Mouse (Mus musculus) embryo, embryonic 9.5 days (tissue): ENCODE measurements at regions not wholly inside any gene's neighbourhood (a gene's known extent, or its start where the extent isn't known, plus 50 kb on each side); places are given as distances from the start of the nearest gene placed in this dataset.

Experiments
- DNase-seq: peaks from one replicate; pipeline ENCODE4 v3.0.0-alpha.2; 2017; ENCODE audit errors: extremely low spot score

DNA sequence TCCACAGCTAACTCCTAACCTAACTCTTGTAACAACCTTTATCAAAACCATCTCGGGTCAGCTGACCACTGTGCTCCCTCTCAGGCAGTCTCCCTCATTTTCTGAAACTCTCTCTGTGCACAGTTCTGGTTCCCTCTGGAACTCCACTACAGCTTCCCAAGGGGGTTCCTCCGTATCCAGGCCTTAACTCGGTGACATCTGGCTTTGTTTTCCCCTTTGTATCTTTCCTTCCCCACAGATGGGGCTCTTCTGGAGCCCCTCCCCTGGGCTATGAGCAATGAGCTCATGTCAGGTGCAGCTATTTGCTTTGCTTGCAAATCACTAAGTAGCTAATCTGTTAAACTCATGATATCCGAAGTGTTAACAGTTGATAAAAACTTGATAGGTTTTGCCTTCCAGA is 535.6 kb downstream of the Slc4a3 start:
- DNase-seq, result no peak

DNA sequence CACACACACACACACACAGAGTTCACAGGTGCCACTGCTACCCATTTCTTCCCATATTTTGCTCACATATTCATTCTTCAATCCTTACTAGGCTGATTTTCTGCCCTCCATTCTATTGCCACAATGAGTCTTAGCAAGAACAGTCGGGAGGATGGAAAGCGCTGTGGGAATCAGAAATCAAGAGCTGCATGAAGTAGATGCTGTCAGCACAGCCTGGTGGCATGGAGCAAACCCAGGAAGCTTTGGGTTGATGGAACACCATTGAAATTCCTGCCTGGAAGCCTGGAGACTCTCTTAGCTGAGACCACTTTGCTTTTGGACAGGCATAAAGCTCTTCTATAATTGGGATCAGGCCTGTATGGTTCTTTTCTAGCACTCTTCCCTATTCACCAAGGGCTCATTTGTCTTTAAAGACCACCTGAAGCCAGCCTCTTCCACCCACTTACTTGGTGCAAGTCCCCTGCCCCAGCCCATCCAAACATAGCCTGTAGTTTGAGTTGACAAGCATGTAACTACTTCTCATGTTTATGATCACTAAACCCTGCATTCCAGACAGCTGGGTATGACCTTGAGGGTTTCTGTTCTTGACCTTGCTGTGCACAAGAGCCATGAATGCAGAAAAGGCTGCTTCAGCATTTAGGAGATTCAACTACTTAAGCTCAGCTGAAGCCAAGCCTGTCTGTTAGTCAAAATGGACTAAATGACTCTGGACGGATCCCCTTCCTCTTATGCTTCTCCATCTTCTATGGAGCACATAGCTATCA is 537.4 kb downstream of the Slc4a3 start:
- no peak for DNase-seq

DNA sequence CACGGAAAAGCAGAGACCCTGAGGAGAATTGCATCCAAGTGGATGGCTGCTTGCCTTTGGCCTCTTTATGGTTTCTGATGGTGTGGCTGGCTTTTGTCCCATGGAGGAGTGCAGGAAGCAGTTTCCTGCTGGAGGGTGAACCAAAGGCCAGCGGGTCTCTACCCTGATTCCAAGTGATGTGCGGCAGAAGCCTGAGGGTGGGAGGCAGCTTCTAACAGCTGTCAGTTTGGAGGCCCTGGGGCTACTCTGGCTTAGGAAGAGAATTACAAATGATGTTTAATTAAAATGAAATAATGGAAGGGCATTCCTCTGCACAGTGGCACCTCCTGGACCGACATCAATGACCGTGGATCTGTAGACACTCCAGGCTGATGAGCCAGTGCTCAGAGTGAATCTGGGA is 545.0 kb downstream of the Slc4a3 start:
- peak; percentile 14 for DNase-seq

DNA sequence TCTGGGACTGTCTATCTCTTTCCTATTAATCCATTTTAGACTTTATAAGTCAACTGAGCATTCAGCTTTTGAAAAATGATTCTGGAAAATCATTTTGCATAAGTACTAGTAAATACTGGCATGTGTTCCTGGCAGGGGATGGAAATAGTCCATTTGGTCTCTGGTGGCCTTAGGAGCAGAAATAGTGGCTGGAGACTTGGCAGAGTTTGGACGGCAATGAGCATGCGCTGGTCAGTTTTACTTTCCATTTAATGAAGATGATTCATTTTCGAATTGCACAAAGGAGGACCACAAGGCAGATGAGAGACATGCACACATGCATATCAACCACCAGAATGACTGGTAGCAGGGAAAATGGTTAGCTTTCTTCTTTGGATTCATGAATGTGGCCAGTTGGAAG is 567.2 kb downstream of the Slc4a3 start:
- DNase-seq, result no peak

DNA sequence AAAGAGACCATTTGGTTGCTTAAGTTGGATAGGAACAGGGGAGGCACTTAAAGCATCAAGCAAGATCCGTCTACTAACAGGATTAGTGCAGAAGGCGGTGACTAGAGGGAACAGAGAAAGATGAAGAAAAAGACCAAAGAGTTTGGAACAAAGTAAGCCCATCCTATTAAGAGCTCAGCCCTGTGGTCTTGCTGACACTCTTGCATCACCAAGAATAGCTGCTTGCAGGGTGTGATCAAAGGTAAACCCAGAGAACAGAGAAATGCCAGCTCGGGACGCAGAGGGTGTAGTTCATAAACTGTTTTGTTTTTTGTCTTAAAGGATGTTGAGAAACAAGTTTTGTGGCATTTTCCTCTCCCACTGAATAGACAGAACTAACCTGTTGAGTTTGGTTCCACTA is 574.8 kb downstream of the Slc4a3 start:
- no peak for DNase-seq

DNA sequence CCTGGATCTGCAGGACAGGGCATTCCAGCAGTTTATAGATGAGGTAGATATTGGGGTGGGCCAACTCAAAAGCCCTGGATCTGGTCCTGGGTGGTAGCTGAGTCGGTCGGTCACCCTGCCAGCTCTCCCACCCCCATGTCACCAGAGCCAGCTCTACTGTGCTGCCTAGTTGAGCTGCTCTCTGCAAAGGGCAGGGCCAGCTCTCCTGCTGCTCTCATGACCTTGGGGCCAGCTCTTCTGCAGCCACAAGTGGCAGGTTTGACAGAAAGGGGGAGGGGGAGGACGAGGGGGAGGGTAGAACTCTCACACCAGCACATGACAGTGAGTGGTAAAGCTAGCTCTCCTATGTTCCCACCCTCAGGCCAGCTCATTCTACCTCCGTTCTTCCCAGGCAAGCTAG is 584.3 kb downstream of the Slc4a3 start:
- DNase-seq, result no peak

DNA sequence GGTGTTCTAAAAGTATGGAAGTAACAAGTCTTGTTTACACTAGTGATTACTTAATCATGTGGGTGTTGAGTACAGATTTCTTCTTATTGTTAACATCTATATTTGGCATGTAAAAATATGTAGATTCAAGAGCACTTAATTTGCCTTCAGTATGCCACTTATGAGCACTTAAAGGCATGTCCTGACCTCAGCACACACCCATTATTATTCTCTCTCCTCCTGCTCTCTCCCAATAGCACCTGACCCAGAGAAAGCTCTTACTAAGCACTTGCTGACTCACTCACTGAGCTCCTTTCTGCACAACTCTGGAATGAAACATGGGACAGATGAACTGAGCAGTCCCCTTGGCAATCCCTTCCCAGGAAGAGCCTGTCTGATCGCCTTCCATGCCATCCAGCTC is 590.7 kb downstream of the Slc4a3 start:
- DNase-seq, result no peak

DNA sequence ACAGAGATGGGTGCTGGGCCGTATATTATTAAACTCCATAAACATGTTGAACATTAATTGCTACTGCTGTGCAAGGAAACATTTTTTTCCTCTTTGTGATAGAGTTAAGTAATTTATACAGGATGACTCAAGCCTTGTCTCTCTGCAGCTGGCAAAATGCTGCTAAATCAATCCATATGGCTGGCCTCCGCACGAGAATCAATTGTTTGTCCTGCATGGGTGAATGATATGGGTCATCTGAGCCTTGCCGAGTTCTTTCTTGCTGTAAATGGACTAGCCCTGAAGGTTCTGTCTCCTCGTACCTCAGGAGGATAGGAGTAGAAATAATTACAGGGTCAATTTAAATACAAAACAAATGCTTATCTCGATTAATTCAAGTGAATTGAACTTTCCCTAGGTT is 591.6 kb downstream of the Slc4a3 start:
- peak; percentile 17 for DNase-seq

DNA sequence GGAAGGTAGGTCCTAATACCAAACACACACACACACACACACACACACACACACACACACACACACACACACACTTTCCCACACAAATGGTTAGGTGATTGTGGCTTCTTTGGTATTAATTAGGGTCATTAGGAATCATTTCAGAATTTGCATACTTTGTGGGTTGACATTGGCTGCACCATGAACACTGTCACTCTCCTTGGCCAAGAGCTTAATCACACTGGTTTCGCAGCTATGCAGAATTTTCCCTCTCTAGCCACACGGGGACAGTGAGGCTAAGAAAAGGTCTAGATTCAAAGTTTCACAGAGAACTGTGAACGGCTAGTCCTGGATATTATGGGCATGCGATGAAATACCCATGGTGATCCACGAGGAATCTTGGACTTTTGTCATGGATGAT is 597.5 kb downstream of the Slc4a3 start:
- no peak for DNase-seq

DNA sequence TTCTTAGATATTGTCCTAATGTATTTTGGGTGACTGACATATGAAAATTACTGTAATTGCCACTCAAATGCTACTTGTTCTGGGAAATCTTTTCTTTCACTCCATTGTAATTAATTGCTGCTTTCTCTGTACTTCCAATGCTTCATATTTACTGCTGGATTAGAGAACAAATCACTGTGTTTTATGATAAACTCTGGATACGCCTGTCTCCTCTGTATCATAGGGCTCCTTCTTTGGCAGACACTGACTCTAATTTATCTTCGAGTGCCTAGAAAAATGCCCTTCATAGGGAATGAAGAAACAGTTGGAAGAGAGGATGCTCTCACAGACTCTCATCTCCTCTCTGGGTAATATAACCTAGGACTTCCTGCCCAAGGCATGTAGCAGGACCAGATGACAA is 602.9 kb downstream of the Slc4a3 start:
- DNase-seq, result no peak

DNA sequence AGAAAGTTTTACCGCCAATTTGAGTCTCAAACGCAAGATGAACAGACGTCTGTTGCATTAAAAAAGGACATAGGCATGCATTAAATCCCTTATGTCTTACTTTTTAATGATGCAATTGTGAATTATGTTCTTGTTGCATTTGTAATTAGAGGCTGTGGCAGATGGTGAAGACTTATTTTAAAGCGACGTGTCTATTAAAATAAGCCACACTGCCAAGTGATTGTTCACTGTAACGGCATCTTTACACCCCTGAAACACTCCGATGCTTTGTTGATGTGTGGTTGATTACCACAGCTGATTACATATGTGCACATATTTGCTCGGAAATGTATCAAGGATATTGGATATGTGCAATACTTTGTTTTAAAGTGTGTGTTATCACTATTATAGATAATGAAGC is 610.2 kb downstream of the Slc4a3 start:
- no peak for DNase-seq

DNA sequence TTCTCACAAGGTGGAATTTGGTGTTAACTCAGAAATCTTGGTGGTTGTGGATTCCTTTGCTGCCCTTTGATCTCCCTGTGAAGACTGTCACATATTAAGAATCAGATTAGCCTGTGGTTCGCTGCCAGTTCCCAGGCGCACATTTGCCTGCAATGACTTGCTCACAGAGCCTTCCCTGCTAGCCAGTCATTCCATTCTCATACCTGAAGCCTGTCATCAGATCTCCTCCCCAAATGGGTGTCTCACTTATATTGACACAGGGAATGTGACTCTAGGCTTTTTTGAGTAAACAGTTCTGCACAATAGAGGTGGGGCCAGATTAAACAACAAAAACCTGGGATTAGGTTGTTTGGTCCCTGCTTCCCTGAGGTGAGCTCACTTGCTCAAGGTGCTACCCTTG is 621.4 kb downstream of the Slc4a3 start:
- DNase-seq, result no peak

DNA sequence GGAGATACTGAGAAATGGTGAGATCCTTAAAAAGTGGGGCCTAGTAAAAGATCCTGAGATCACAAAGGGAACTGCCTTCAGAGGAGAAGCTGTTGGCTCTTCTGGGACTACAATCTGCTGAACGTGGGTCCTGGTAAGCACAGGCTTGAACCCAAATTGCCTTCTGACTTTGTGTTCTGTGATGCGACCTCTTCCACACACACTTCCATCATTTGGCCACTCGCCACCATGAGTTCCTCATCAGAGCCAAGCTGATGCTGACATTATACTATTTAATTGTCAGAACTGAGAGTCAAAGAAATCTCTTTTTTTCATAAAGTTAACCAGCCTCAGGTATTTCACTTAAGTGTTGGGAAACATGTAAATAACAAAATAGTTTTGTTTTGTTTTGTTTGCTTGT is 635.1 kb downstream of the Slc4a3 start:
- no peak for DNase-seq

DNA sequence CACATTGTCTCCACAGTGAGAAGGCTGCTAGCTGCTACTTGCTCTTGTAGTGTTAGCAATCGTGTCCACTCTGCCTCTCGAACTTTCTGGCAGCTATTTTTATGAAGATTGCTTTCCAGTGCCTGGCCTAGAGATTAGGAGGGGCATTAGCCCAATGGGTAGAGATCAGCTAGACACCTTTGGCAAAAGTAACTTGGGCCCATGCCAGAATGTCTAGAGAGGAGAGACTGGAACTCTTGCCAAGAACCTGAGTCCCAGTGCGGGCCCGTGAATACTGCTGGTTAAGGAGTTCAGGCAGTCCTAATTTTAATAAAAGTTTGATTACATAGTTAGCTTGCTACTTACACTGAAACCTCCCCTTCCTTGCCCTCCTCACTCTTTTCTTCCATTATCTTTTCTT is 648.8 kb downstream of the Slc4a3 start:
- no peak for DNase-seq

DNA sequence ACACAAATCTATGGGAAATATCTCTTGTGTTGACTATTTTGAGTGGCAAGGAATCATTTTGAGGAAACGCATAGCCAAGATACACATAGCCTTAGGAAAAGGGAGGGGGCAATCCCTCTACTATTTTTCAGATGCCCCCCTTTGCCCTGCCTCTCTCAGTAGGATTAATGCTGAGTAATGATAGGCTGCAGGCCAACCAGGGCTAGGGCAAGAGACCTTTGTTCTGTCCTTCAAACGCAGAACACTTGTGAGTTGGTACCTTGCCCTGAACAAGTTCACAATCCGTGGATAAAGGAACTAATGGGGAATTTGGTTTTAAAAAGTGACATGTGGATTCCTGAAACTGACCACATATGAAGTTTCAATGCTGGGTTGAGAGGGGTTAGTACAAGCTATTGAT is 651.6 kb downstream of the Slc4a3 start:
- DNase-seq, result no peak

DNA sequence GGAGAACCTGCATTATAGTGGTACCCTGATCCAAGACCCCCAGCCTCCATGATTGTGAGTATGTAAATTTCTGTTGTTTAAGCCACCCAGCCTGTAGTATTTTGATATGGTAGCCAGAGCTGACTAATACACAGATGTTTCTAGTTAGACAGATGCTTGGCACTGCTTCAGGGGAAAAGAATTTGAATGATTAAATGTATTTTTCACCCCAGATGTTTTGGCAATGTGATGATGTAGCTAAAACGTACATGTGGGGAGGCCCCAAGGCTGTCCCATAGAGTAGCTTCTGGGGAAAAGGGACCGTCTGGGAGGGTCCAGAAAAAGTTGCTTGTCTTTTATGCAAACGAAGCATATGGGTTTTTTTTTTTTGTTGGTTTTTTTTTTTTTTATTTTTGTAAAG is 654.8 kb downstream of the Slc4a3 start:
- DNase-seq, result no peak

DNA sequence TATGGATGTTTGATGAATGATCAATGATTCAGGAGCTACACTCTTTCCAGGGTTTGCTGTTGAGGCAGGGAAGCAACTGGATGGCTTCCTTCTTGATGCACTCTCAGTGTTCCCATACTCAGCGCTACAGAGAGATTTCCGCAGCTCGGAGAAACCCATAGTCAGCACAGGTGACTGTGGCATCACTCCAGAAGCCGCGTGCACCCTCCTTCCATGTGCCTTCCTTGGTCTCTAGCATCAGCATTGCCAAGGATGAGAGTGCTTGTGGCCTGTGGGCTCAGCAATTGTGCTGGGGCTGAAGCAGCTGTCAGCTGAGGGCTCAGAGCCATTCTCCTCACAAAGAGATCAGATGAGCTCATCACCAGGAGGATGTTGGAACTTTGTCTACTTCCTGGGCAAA is 666.4 kb downstream of the Slc4a3 start:
- no peak for DNase-seq

DNA sequence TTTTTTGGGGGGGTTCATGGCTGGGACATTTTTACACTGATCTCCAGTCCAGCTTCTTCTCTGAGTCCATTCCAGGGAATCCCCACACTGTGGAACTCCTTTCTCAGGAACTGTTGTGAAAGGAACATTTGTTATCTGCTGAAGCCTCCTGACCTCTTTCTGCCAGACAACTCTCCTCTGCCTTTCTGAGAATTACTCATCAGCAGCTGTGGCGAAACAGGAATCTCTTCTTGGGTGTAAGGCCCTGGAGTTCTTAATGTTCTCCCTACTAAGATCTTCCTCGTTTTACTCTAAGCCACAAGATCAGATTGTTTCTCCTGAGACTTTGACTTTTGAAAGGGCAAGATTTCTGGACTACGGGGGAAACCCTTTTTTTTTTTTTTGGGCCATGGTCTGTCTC is 698.7 kb downstream of the Slc4a3 start:
- DNase-seq, result no peak

DNA sequence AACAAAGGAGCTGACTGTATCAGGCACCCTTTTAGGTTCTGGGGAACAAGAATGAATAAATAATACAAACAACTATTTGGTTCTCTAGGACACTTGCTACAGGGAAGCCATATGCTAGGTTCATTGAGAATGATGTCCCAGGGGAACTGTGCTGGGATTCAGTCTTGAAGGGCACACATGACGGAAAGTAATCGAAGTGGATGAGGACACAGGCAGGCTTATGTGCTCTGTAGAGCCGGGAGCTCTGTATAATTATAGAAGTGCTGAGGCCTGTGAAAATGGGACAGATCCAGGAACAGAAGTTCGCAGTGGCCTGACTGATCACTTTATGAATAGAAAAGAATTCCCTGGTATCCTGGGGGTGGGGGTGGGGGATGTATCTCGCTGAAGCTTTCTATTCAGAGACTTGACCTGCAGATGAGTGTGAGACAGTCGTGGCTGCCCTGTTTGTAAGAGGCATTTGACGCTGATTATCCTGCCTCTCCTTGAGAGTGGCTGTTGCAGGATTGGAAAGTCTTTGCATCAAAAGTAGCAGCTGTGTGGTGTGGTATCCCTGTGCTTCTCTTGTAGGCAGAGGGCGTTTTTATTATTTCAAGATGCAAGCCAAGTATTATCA is 700.2 kb downstream of the Slc4a3 start:
- no peak for DNase-seq

DNA sequence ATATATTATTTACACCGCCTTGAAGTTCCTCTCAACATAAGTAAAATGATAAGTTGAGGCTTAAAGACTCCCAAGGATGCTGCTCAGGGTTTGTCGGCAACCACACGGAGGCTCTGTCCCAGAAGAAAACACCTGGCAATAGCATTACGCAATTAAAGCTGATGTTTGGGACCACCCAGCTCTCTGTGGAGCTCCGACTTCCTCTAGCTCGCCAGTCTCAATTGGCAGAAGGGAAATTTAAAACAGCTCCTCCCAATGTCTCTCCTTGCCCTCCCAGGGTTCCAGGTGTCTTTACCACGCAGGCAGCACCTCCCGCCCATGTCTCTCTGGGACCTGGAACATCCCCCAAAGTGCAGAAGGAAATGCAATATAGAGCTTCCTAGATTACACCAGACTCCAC is 701.1 kb downstream of the Slc4a3 start:
- no peak for DNase-seq

DNA sequence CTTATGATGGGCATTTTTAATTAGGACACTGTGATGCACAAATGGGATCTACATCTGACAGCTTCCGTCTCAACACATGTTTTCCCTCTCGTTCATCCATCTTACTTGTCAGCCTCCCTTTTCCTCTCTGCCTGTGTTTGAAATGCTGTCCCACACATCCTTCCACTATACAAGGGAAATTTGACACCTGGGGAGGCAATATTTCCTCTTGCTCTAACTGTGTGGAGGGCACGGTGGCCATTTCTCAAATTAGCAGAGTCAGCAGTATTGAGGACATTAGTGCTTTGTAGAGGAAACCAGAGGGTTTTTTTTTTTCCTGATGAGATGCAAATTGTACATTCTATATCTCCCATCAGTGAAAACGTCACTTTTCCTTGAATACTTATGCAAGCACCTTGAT is 712.2 kb downstream of the Slc4a3 start:
- DNase-seq, result no peak

DNA sequence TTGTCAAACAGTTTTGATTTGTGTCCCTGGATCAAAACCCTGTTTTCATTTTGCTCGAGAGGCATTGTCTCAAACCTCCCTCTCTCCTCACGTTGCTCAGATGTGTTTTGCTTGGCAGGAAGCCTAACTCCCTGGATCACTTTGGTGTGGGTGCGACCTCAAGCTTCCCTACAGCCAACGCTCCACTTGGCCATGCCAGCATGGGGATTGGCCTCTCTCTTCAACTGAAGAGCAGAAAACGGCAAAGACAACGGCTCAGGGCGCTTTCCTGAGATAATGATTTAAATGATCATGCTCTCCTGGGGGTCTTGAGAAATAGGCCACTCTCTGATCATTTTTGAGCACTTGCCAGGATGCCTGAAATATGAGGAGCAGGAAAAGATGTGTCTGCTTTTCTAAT is 730.1 kb downstream of the Slc4a3 start:
- no peak for DNase-seq

DNA sequence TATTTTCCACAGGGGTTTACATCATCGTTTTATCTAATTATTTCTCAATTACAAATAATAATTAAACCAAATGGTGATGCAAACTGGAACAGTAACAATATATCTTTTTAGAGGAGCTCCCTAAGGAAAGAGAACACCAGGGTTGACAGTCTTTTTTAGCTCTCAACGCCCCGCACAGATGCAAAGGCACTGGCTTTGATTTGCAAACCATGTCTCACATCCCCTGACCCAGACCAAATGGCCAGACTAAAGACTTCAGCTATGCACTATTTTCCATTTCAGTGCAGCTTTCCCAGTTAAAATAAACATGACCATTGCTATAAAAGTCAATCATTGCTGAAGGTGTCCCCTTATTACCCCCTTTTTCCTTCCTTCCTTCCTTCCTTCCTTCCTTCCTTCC is 730.6 kb downstream of the Slc4a3 start:
- no peak for DNase-seq

DNA sequence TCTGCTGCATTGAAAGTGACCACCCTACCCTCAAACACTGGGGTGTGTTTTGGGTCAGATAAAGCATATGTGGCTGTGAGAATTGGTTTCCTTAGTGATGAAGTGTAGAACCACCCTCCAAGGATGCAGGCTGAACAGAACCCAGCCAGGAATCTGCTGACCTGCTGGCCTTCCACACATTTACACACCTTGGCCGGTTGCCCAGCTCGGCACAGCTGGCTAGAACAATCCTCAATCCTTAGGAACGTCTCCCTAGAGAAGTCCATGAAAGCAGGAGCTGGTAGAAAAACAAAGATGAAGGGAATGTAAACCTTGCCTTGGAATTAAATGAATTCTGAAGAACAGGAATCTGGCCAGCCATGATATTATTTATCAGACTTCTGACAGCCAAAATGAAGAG is 737.3 kb downstream of the Slc4a3 start:
- DNase-seq, result no peak
